Mouse (Mus musculus): ENCODE results near the gene Gm4175. TPM values are rescaled to one million over a fixed set of nuclear protein-coding genes. Genes with fewer than 3 reads are reported as not detected.
"Not testable (repeated sequence)": the region's sequence is repeated elsewhere in the genome, so short reads cannot be mapped to it uniquely, and the experiment has no call there.

Gm4175 gene
- total RNA-seq (2015; ENCODE audit: low replicate concordance), result not detected in 2 replicates
- total RNA-seq (2017; ENCODE audit: low replicate concordance), result not detected in 2 replicates

- ATAC-seq (replicated peaks; ENCODE audit: low FRiP score, poor library complexity, severe bottlenecking), result not testable (repeated sequence)
Observed at GRCm38 (mm10) chr7:21761375-21761774, at the start of gene Gm4175. Gene Gm4175, minus strand, starts transcription at chr7:21761475.

DNA sequence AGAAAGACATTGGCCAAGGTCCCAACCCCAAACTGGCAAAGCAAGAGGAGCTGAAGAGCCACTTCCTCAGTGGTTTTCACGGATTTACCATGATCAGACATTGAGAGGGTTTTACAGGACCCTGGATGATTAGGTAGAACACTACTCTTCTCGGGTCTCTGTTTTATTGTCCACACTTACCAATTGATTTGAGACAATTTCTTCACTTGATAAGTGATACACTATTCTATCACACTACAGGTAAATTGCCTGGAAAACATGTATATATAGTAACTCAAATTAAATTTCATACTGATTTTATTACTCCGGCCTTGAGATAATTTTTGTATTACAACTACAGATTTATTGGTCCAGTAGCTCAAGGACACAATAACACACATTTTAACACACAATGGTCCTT is 35.4 kb upstream of the Gm4175 start, which contains the start of gene Gm4177:
Gm4177 (minus strand) TSS at position 101 of the 400 bp plus-strand sequence.
- not testable (repeated sequence) for ATAC-seq (replicated peaks; ENCODE audit: low FRiP score, poor library complexity, severe bottlenecking)

Other genes with a start within 250 kb of the Gm4175 start
- gene Vmn1r130, start 249.7 kb downstream of the Gm4175 start, total RNA-seq (2015; ENCODE audit: low replicate concordance), result not detected in 2 replicates
- not detected in 2 replicates for gene Vmn1r130, start 249.7 kb downstream of the Gm4175 start, total RNA-seq (2017; ENCODE audit: low replicate concordance)
- not detected in 2 replicates for gene Vmn1r131, start 215.4 kb downstream of the Gm4175 start, total RNA-seq (2015; ENCODE audit: low replicate concordance)
- gene Vmn1r131, start 215.4 kb downstream of the Gm4175 start, total RNA-seq (2017; ENCODE audit: low replicate concordance), result not detected in 2 replicates
- not detected in 2 replicates for gene Vmn1r132, start 147.4 kb downstream of the Gm4175 start, total RNA-seq (2015; ENCODE audit: low replicate concordance)
- not detected in 2 replicates for gene Vmn1r132, start 147.4 kb downstream of the Gm4175 start, total RNA-seq (2017; ENCODE audit: low replicate concordance)
- gene Gm4177, start 35.3 kb upstream of the Gm4175 start, total RNA-seq (2015; ENCODE audit: low replicate concordance), result not detected in 2 replicates
- gene Gm4177, start 35.3 kb upstream of the Gm4175 start, total RNA-seq (2017; ENCODE audit: low replicate concordance), result not detected in 2 replicates
- gene Vmn1r135, start 70.9 kb upstream of the Gm4175 start, total RNA-seq (2015; ENCODE audit: low replicate concordance), result not detected in 2 replicates
- gene Vmn1r135, start 70.9 kb upstream of the Gm4175 start, total RNA-seq (2017; ENCODE audit: low replicate concordance), result not detected in 2 replicates
- not detected in 2 replicates for gene Gm5725, start 82.8 kb upstream of the Gm4175 start, total RNA-seq (2015; ENCODE audit: low replicate concordance)
- gene Gm5725, start 82.8 kb upstream of the Gm4175 start, total RNA-seq (2017; ENCODE audit: low replicate concordance), result not detected in 2 replicates
- not detected in 2 replicates for gene Gm5891, start 159.8 kb upstream of the Gm4175 start, total RNA-seq (2015; ENCODE audit: low replicate concordance)
- gene Gm5891, start 159.8 kb upstream of the Gm4175 start, total RNA-seq (2017; ENCODE audit: low replicate concordance), result not detected in 2 replicates
- gene Vmn1r137, start 233.1 kb upstream of the Gm4175 start, total RNA-seq (2015; ENCODE audit: low replicate concordance), result not detected in 2 replicates
- not detected in 2 replicates for gene Vmn1r137, start 233.1 kb upstream of the Gm4175 start, total RNA-seq (2017; ENCODE audit: low replicate concordance)

All from erythroid progenitor cell, adult 5-6 weeks (primary cell).